Mouse (Mus musculus) urinary bladder, postnatal 25 days (tissue): ENCODE data around the gene Tpx2.

Experiments
- DNase-seq: peaks from one replicate; pipeline ENCODE4 v3.0.0; 2022; ENCODE audit warnings: low spot score

Tpx2 gene

DNA sequence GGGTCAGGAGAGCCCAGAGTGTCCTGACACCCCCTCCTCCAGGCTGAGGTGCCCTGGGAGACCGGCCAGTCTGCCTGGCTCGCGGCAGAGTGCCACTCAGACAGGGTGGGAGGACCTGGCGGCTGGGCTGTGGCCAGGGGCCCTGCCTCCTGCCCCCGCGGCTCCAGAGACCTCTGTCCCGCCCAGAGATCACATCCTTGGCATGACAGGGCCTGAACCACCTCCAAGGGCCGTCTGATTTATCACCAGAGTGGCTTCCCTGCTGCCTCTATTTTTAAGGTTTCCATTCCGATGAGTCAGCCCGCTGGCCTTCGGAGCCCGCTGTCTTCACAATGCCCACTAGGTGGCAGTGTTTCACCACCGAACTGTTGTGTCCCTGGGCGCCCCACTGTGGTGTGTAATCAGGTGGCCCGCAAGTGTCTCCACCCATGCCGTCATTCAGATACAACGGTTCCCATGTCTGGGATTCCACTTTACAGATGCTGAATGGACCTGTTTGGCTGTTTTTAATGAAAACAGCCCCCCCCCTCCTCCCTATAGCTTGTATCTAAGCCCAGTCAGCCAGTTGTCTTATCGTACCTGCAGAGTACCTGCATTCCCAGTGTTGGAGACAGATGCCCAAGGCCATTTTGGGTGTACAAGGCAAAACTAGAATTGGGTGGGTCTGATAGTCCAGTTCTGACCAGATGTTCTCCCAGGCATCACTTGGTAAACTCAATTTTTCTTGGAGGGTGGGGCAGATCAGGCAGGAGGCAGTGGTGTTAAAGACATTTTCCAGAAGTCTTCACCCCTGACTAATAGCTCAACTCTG, 66.8 kb downstream of the Tpx2 start:
- peak; percentile 85 for DNase-seq

GRCm38 (mm10) chr2:152915453-152915852, 67.7 kb downstream of the Tpx2 start:
- DNase-seq: no peak

GRCm38 (mm10) chr2:152916111-152916510, 68.3 kb downstream of the Tpx2 start:
- no peak for DNase-seq

DNA sequence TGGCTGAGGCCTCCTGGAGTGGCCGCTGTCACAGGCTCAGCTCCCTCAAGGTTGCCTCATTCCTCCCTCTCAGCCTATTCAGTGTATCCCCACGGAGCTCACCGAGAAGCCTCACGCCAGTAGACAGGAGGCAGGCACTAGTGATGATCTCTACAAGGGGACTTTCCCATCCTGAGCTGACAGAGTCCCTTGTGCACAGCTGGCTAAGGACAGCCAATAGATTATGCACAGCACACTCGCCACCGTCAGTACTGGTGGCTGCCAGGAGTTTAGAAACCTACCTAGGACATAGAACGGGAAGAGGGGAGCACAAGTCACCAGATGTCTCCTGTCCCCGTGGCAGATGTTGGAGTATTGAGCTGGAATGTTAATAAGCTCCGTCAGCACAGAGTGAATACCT, 69.9 kb downstream of the Tpx2 start:
- DNase-seq: no peak

GRCm38 (mm10) chr2:152922376-152922775, 74.6 kb downstream of the Tpx2 start:
- no peak for DNase-seq

GRCm38 (mm10) chr2:152923621-152924020, 75.9 kb downstream of the Tpx2 start:
- DNase-seq: no peak

GRCm38 (mm10) chr2:152924128-152924527, 76.4 kb downstream of the Tpx2 start:
- no peak for DNase-seq

- DNase-seq: no peak
These were observed 76.8 kb downstream of the Tpx2 start for GRCm38 (mm10) chr2:152924543-152924942.

DNA sequence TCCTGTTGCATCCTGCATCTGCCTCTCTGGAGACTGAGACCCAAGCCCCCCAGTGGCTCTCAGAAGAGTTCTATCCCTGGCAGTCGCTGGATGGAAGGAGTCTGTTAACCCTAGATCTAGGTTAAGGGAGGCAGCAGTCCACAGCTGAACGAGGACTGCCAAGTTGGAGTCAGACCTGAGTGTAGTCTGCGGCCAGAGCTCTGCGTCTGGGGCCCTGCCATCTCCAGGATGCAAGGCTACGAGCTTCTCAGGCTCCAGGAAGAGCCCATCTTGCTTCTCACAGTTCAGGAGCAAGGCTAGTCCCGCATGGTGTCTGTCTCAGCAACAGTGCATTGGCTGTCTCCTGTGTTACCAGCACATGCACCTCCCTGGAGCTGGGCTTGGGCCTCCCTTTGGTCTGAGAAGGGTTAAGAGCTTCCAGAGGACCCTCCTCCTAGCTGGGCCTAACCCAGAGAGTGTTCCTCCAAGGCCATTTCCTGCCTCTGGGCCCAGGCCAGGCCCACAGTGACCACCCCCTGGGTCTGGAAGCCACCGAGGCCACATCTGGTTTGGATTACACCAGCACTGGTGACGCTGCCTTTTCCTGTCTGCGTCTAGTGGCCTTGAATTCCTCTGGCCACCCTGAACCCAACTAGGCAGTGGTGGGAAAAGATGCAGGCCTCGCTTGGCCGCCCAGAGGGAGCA, 77.6 kb downstream of the Tpx2 start:
- no peak for DNase-seq

DNA sequence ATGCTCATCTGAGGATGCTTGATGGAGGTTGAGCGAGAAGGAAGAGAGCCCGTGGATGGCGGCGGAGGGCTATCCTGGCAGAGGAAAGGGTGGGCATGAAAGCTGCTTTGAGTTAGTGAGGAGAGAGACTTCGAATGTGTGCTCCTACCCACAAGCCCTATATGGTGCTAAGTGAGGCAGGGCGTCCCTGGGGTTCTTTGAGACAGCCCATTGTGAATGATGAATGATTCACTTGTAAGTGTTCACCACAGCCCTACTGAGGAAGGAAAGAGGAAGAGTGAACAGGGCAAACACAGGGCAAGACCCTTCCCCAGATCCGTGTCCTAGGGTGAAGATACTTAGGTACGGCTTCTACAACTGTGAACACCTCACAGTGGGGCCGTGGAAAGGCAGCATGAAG, 79.1 kb downstream of the Tpx2 start:
- DNase-seq: no peak

- no peak for DNase-seq
These were observed 79.6 kb downstream of the Tpx2 start for GRCm38 (mm10) chr2:152927371-152927770.

DNA sequence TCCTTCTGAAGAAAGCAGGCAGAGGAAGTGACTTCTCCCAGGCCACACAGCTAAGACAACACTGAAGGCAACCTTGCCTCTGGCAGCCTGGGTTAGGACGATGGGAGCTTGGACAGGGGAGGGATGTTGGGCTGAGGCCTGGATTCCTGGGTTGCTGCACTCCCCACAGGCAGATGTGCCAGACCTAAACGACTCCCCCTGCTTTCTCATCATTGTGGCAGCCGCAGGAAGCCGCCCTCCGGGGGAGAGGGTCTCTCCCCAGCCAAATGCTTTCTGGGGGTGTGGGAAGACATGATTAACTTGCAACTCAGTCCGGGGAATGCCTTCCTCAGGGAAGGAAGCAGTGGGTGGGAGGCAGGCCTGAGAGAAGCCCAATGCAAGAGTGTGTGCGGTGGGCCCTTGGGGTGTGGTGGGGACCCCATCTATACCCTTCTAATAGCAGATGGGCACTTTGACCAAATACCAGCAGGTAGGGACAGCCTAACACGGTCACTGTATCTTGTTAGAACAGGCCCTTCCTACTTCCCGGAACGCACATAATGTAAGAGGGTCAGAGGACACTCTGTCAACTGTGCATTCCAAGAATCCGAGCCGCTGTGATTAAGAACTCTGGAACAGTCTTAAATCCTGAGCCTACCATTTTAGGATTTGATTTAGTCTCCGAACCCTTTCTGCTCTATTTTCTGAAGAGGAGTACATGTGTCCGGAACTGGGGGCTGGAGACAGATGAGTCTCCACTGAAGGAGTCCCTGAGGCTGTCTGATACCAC, 80.6 kb downstream of the Tpx2 start:
- no peak for DNase-seq

DNA sequence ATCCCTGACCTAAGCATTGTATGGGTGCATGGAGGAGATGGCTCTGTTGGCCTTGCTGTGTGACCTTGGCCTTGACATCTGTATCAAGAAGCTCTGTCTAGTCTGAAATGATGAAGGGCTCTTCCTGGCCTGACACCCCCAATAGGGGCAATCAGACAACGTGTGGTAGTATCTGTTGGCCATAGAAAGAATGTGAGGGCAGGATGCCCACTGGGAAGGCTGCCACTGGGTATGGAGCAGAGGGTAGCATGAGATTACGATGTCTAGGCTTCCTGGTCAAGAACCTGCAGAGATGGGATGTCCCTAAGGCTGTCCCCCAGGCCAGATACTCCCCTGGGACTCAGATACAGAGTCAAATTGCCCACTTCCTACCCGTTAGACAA, 81.2 kb downstream of the Tpx2 start:
- DNase-seq: no peak

DNA sequence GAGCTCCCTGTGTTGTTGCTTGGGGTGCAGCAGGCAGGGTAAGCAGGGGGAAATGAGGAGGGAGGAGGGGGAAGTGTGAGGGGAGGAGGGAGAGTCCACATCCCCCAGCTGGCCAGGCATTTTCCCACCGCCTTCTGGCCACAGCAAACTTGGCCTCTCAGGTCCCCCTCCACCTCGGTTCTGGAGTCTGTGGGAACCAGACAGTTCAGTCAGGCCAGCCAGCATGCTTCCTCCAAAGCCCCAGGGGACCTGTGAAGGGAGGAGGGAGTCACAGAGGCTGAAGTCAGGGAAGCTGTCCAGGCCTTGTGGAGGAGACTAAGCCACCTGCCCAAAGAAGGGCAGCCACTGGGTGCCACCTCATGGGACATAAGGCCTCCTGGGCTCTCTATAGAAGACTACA, 82.5 kb downstream of the Tpx2 start:
- DNase-seq: no peak

DNA sequence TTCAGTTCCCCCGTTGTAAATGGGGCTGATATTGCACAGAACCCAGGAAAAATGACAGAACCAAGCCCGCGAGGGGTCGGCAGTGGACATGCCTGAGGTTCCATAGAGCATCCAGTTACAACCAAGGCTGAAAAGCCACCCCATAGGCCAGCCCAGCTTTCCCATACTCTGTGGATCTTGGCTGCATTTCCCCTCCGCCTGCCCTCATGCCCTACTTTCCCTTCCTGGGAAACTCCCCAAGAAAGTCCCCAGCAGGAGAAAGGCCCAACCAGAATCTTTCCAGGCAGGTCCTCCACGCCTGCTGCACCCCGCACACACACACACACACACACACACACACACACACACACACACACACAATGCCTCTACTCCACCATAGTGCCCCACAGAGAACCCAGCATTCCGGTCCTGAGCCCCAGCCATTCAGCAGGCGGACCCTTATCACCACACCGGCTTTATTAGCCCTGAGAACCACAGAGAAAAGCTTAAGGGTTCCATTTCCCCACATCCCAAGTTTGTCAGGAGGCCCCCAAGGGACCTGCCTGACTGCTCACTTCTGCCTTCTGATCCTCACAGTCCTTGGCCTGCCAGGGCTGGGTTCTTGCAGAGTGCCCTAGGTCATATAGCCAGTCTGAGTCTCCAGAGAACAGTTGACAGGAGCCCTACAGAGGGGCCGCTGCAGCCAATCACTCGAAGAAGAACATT, 83.8 kb downstream of the Tpx2 start:
- DNase-seq: no peak

DNA sequence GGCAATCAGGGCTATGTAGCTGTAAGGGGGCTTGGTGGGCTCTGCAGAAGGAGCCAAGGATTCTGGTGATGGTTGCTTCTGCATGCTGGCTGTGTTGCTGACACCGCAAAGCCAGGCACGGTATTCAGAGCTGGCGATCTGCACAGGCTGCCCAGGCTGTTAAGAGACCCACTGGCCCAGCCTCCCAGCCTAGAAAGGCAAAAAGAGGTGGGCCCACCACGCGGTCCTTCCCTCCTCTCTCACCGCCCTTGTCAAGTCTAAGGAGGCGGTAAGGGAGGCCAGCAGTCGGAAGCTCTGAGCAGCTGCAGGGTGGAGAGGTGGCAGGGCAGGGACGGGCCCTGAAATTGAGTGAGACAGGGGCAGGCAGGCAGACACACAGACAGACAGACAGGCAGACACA, 85.3 kb downstream of the Tpx2 start, which contains the start of gene Foxs1:
Gene Foxs1 (minus strand): TSS at position 161 of the 400 bp plus-strand sequence.
- DNase-seq: no peak

GRCm38 (mm10) chr2:152933614-152934013, 85.8 kb downstream of the Tpx2 start:
- DNase-seq: peak; percentile 61

- no peak for DNase-seq
These were observed 92.1 kb downstream of the Tpx2 start for GRCm38 (mm10) chr2:152939846-152940245.

DNA sequence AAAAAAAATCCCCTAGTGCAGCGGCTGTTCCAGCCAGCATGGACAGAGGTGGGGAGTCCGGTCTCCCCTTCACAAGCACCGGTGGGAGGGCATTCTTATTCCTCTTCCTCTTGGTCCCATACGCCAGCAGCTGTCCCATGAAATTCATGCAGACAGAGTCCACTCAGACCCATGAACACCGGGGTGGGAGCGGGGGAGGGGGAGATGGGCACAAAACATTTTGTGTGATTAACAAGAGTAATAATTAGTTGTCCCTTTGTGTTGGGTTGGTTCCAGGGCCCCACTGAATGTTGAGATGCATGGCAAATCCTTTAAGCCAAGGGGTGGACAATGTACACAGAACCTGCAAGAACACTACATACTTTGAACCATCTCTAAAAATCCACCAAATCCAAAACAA, 93.3 kb downstream of the Tpx2 start:
- DNase-seq: no peak

DNA sequence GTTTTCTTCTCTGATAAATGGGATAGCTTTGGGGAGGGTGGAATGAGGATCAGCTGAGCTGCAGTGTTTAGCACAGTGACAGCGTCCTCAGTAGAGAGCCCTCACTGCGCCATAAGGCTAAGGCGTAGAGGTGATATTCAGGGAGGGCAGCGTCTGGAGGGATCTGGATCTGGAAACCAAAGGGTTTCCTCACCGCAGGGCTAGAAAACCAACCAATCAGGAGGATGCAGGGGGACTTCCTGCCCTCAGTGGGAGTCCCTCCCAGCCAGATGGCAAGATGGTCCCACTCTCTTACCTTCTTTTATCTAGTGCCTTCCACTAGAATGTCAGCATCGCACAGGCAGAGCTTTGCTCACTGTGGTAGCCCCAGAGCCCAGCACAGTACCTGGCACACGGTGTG, 94.0 kb downstream of the Tpx2 start:
- DNase-seq: no peak

DNA sequence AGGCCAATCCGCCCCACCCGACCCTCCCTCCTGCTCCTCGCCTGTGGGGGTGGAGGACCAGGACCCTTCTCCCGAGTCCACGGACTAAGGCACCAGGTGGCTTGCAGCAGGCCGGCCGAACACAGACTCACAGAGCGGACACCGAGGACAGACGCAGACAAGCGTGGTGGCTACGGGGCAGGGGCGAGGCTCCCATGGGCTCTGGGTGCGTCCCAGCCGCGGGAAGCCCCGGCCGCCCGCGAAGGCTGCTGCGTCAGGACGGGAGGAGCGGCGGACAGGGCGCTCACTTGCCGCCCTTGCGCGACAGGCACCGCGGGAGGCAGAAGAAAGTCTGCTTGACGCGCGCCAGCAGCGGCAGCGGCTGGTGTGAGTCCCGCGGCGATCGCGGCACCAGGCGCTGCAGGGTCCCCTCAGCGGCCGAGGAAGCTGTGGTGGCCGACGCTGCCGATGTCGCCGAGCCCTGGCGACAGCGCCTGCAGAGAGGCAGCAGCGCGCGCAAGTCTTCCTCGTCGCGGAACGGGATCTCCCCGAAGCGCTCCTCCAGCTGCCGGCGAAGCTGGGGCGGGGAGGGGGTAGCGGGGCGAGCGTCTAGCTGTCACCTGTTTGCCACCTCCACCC, 95.2 kb downstream of the Tpx2 start:
- no peak for DNase-seq

DNA sequence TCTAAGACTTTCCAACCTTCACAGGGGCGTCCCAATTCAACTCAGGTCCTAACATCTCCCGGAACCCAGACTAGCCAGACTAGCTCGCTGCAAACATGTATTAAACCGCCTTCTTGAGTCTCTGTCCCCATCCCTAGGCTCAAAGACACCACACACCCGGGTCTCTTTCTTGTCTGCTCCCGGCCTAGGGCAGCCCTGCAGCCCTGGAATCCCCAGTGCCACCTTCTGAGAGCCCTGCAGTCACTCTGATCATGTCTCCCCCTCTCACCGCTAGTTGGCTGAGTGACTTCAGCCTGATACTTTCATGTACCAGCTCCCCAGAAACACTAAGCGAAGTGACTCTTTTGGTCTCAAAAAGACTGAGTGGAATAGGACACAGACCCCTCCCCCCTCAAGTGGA, 95.8 kb downstream of the Tpx2 start:
- no peak for DNase-seq
